Mouse (Mus musculus) limb, embryonic 14.5 days (tissue): Measurements from ENCODE around the gene Pigk. TPM values are rescaled to one million over a fixed set of nuclear protein-coding genes. Genes with fewer than 3 reads are reported as not detected.

Experiments used
- ATAC-seq: fragments of 200-750 bp; cut with Nextera tagmentation; 2 replicates; pipeline ENCODE4 v1.8.0; 2017; ENCODE audit warnings: low read depth, moderate number of reproducible peaks, moderate TSS enrichment; ENCODE audit not compliant: low FRiP score
- DNase-seq: peaks from one replicate; pipeline ENCODE4 v3.0.0-alpha.2; 2015; ENCODE audit warnings: low spot score
- H3K27ac ChIP-seq: fragments of 300-500 bp; sonication (generic); replicated peaks from 2 replicates; pipeline ENCODE4 v1.5.1; 2014; ENCODE audit warnings: low read depth, mild to moderate bottlenecking, low read length, moderate library complexity, mixed read lengths
- H3K27me3 ChIP-seq: fragments of 300-500 bp; sonication (generic); 2 replicates; pipeline ENCODE4 v1.6.1; 2014; ENCODE audit warnings: low read length, mixed read lengths; ENCODE audit not compliant: control insufficient read depth, insufficient read depth
- H3K36me3 ChIP-seq: fragments of 300-500 bp; sonication (generic); 2 replicates; pipeline ENCODE4 v1.6.1; 2014; ENCODE audit warnings: mild to moderate bottlenecking, low read length, moderate library complexity, mixed read lengths; ENCODE audit not compliant: control insufficient read depth, insufficient read depth
- H3K4me1 ChIP-seq: fragments of 300-500 bp; sonication (generic); 2 replicates; pipeline ENCODE4 v1.6.1; 2014; ENCODE audit warnings: antibody characterized with exemption, low read length, mixed read lengths; ENCODE audit not compliant: control insufficient read depth, insufficient read depth
- H3K4me2 ChIP-seq: fragments of 300-500 bp; sonication (generic); replicated peaks from 2 replicates; pipeline ENCODE4 v1.6.1; 2014; ENCODE audit warnings: low read depth, mild to moderate bottlenecking, low read length, moderate library complexity; ENCODE audit not compliant: severe bottlenecking
- H3K4me3 ChIP-seq: fragments of 300-500 bp; sonication (generic); replicated peaks from 2 replicates; pipeline ENCODE4 v1.5.1; 2014; ENCODE audit warnings: low read length
- H3K9ac ChIP-seq: fragments of 300-500 bp; sonication (generic); 2 replicates; pipeline ENCODE4 v1.6.1; 2014; ENCODE audit warnings: mild to moderate bottlenecking, low read depth, low read length, moderate library complexity; ENCODE audit not compliant: severe bottlenecking
- H3K9me3 ChIP-seq: fragments of 300-500 bp; sonication (generic); 2 replicates; pipeline ENCODE4 v1.6.1; 2016; ENCODE audit warnings: low read length; ENCODE audit not compliant: control insufficient read depth
- POLR2A ChIP-seq: fragments of 200-500 bp; IDR thresholded peaks from 2 replicates; pipeline ENCODE4 v1.8.0; 2012; ENCODE audit warnings: inconsistent platforms, mild to moderate bottlenecking, moderate library complexity, borderline replicate concordance; ENCODE audit not compliant: insufficient read depth, insufficient read length; ENCODE audit errors: extremely low read depth
- WGBS: fragments of 180-500 bp; shearing (Covaris S2); extraction: QIAGEN DNeasy Blood & Tissue Kit; methylation state at CpG from one replicate; pipeline ENCODE4 v1.1.7; 2014; 5-methylcytosine and 5-hydroxymethylcytosine counted together
- polyA plus RNA-seq, 2 experiments: library from polyadenylated mRNA; depleted of rRNA in 1 of 2; stranded (reverse) in 1 of 2; unstranded in 1 of 2; fragments of >200 nt; fragmentation: Nextera tagmentation in 1 of 2; extraction: Ambion mirVana in 1 of 2; gene quantifications; 2 replicates each; pipeline versions ENCODE4 v1.2.1 to v1.2.3; 2012 to 2014

Pigk gene
- polyA plus RNA-seq, 2 experiments = 20.4 to 53.1 TPM

DNA sequence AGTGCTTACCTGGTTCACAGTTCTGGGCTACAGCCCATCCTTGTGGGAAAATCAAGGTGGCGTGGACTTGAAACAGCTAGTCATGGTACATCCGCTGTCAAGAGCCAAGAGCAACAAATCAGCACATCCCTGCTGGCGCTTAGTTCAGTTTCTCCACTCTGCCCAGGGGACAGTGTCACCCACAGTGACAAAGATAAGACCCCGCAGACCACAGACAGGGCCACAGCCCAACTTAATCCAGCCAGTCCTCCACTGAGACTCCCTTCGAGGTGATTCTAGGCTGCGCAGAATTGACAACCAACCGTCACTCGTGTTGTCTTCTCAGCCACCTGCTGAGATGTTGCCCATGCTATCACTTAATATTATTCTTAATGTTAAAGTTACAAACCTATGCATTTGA, 211.5 kb downstream of the Pigk start:
- no peak for ATAC-seq
- Histone ChIP-seq H3K27me3 (no peaks in the 10 kb centered on the region), H3K4me1 (no peaks in the 10 kb centered on the region), H3K4me3 (no peak overlapping the region), H3K9ac (no peak overlapping the region), H3K27ac (no peak overlapping the region), H3K4me2 (no peak overlapping the region), H3K9me3 (no peaks in the 10 kb centered on the region), H3K36me3 (no peaks in the 10 kb centered on the region)
- WGBS = 88% methylated on average over 8 of the region's 8 CpGs
- DNase-seq = no peak
- no peak for TF ChIP-seq POLR2A

DNA sequence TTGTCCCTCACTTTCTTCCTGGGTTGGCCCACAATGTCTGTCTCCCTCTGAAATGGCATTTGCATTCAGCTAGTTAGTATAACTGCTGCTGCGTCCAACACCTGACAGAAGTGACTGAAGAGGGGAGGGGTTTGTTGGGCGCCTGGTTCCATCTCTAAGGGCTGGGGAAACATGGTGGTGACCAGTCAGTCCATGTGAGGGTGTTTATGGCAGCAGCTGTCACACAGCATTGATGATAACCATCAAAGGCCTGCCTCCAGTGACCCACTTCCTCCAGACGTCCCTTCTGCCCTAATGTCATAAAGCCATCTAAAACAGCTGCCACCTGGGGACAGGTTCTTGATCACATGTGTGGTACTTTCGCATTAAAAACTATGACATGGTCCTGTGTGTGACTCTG, 212.3 kb downstream of the Pigk start:
- no peak overlapping the region for H3K4me2 ChIP-seq
- DNase-seq (no peak), ATAC-seq (no peak)
- WGBS = 37% methylated on average over 4 of the region's 4 CpGs
- H3K9ac ChIP-seq = no peak overlapping the region
- no peaks in the 10 kb centered on the region for H3K9me3 ChIP-seq
- no peak for TF ChIP-seq POLR2A
- H3K4me1 ChIP-seq = no peaks in the 10 kb centered on the region
- no peak overlapping the region for H3K27ac ChIP-seq
- H3K36me3 ChIP-seq = no peaks in the 10 kb centered on the region
- H3K27me3 ChIP-seq = no peaks in the 10 kb centered on the region
- H3K4me3 ChIP-seq = no peak overlapping the region

DNA sequence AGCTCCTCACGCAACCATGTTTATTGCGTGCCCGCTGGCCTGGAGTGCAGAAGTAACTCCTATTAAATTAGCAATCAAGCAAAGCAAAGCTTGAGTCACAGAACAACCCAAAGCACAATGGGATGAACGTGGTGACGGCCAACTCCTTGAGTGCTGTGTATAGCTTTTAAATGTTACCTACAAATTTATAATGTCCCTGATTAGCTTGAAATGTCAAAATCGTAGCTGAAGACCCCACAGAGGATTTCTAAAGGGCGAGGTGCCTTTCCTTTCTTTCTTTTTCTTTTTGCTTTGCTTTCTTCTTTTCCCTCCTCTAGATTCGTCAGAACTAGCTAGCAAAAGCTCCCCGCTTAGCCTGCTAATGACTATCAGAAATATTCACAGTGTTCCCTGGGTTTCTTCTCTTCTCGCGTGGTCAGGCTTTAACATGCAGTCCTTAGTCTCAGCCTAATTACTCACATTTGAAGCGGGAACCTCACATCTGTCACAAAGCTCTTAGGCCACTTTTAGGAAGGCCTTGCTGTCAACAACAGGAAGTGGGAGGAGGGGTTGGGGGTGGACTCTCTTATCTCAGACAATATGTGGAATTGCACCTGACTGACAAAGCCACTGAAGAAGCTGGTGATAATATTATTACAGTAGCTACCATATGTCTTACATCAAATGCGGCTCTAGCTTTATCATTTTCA, 214.5 kb downstream of the Pigk start:
- no peaks in the 10 kb centered on the region for H3K9me3 ChIP-seq
- DNase-seq (no peak), ATAC-seq (no peak)
- no peak for TF ChIP-seq POLR2A
- H3K9ac ChIP-seq = no peak overlapping the region
- H3K27ac ChIP-seq = no peak overlapping the region
- no peak overlapping the region for H3K4me2 ChIP-seq
- H3K4me1 ChIP-seq = no peaks in the 10 kb centered on the region
- H3K27me3 ChIP-seq = no peaks in the 10 kb centered on the region
- WGBS = 42% methylated on average over 13 of the region's 13 CpGs
- H3K36me3 ChIP-seq = no peaks in the 10 kb centered on the region
- H3K4me3 ChIP-seq = no peak overlapping the region

DNA sequence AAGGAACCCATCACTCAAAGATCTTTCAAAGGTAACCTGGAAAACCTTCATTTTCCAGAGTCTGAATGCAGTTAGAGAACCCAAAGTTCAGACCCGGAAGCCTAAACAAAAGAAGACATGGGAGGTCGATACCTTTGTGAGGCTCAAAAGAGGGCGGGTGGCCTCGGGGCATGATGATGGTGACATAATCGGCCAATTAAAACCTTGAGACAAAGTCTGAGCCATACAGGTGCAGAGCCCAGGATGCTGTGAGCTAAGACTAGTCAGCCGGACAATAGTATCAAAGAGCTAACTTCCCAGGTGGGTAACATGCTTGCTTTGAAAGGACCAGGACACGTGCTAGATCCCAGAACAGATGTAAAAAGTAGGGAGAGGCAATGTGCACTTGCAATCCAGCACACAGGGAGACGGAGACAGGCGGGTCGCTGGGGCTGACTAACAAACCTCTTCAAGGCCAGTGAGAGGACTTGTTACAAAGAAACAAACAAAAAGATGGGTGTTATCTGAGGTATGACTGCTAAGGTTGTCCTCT, 215.4 kb downstream of the Pigk start:
- H3K4me2 ChIP-seq = no peak overlapping the region
- no peak for ATAC-seq
- DNase-seq = no peak
- no peak overlapping the region for H3K4me3 ChIP-seq
- H3K36me3 ChIP-seq = no peaks in the 10 kb centered on the region
- H3K9me3 ChIP-seq = no peaks in the 10 kb centered on the region
- H3K4me1 ChIP-seq = no peaks in the 10 kb centered on the region
- H3K27ac ChIP-seq = no peak overlapping the region
- no peaks in the 10 kb centered on the region for H3K27me3 ChIP-seq
- no peak for TF ChIP-seq POLR2A
- no peak overlapping the region for H3K9ac ChIP-seq
- 53% methylated on average over 10 of the region's 10 CpGs for WGBS

DNA sequence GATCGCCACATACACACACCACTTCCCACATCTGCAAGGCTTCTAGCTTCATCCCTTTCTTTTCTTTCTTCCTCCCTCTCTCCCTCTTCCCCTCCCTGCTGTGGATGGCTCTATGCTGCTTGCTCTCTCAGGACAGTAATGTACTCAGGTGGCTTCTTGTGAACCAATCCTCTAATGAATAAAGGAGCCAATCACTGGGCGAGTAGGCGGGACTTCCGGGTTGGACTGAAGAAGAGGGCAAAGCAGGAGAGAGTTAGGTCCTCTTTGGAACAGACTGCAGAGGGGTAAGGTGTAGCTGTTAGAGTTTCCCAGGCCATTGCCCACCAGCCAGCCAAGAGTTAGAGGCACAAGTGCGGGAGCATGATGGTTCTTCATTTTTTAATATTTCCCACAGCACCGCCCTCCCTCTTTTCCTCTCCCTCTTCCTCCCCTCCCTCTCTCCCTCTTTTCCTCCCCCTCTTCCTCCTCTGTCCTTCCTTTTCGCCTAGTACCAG, 215.9 kb downstream of the Pigk start:
- DNase-seq (no peak), ATAC-seq (no peak)
- H3K27me3 ChIP-seq = no peaks in the 10 kb centered on the region
- H3K4me3 ChIP-seq = no peak overlapping the region
- no peaks in the 10 kb centered on the region for H3K4me1 ChIP-seq
- H3K9me3 ChIP-seq = no peaks in the 10 kb centered on the region
- no peak for TF ChIP-seq POLR2A
- WGBS = 81% methylated on average over 7 of the region's 7 CpGs
- H3K27ac ChIP-seq = no peak overlapping the region
- no peak overlapping the region for H3K9ac ChIP-seq
- no peak overlapping the region for H3K4me2 ChIP-seq
- no peaks in the 10 kb centered on the region for H3K36me3 ChIP-seq
